Mouse (Mus musculus) small intestine, adult 2 months (tissue): Measurements from ENCODE around the gene Pnkp.

Source experiments
- CTCF ChIP-seq: fragments of 200-500 bp; IDR thresholded peaks from 2 replicates; pipeline ENCODE4 v1.5.1; 2012; ENCODE audit warnings: low read depth, mild to moderate bottlenecking, control low read depth, inconsistent platforms, low read length, moderate library complexity, mixed read lengths; ENCODE audit not compliant: insufficient replicate concordance, insufficient read length; ENCODE audit errors: extremely low read depth
- POLR2A ChIP-seq: fragments of 200-500 bp; IDR thresholded peaks from 2 replicates; pipeline ENCODE4 v1.6.1; 2012; ENCODE audit warnings: low read depth, mild to moderate bottlenecking, control low read depth, inconsistent platforms, low read length, moderate library complexity

DNA sequence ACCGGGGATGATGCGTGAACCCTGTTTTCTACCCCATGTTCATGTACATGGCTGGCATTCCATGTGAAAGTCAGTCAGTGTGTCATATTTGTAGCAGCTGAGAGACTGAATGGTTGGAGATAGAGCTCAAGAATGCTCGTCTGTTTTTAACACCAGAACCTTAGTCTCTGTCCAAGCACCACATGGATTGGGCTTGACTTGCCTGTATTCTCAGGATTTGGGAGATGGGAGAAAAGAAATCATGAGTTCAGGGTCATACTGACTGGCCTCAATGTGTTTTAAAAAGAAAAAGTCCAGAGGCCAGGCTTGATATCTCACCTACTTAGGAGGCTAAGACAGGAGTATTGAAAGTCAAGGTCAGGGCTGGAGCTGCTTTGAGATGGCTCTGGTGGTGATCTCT is 39.5 kb upstream of the Pnkp start:
- TF ChIP-seq CTCF: no peak
- no peak for TF ChIP-seq POLR2A
